Mouse (Mus musculus): ENCODE measurements around the gene Praf2. TPM values are rescaled to one million over a fixed set of nuclear protein-coding genes. Genes with fewer than 3 reads are reported as not detected.
A peak's percentile ranks its signal among the peaks of the same experiment; 100 is the strongest.

Gene Praf2
- total and polyA plus RNA-seq, 2 experiments from 2014 or later, result 89.6 to 139 TPM

- peak; percentile 16; the same call in 1 of the 2 replicates for ATAC-seq
- Histone ChIP-seq H3K27me3 (ENCODE audit: insufficient read depth, low read length) (no peaks in the 10 kb centered on the region), H3K9me3 (ENCODE audit: low read length) (no peaks in the 10 kb centered on the region), H3K4me1 (ENCODE audit: insufficient read depth) (no peaks in the 10 kb centered on the region), H3K4me2 (ENCODE audit: low read depth) (peak overlapping the region; percentile 56), H3K9ac (peak overlapping the region; percentile 62), H3K4me3 (ENCODE audit: low read depth, low read length) (peak overlapping the region; percentile 46), H3K36me3 (ENCODE audit: insufficient read depth) (0 out of 2 replicates have a peak, but pooled peaks cover 2% of the 10 kb centered on the region), H3K27ac (ENCODE audit: low read depth, low read length) (peak overlapping the region; percentile 85; the same call in 1 of the 2 replicates)
- DNase-seq, result no peak
- no peak for TF ChIP-seq CTCF (IDR thresholded peaks at IDR 0.05; ENCODE audit: low read depth)
- WGBS, result 29% methylated on average over 11 of the region's 11 CpGs
These were observed 6.0 kb upstream of the Praf2 start for GRCm38 (mm10) chrX:7722282-7722611.

- Histone ChIP-seq H3K4me3 (ENCODE audit: low read depth, low read length) (peak overlapping the region; percentile 46), H3K9ac (0 out of 2 replicates have a peak overlapping the region, but pooled peaks have one; percentile 62), H3K27ac (ENCODE audit: low read depth, low read length) (no peak overlapping the region), H3K4me1 (ENCODE audit: insufficient read depth) (no peaks in the 10 kb centered on the region), H3K27me3 (ENCODE audit: insufficient read depth, low read length) (no peaks in the 10 kb centered on the region), H3K36me3 (ENCODE audit: insufficient read depth) (0 out of 2 replicates have a peak, but pooled peaks cover 2% of the 10 kb centered on the region), H3K4me2 (ENCODE audit: low read depth) (peak overlapping the region; percentile 56), H3K9me3 (ENCODE audit: low read length) (no peaks in the 10 kb centered on the region)
- ATAC-seq (no peak), DNase-seq (no peak)
- WGBS, result 30% methylated on average over 4 of the region's 4 CpGs
- no peak for TF ChIP-seq CTCF (IDR thresholded peaks at IDR 0.05; ENCODE audit: low read depth)
These were observed 5.5 kb upstream of the Praf2 start for GRCm38 (mm10) chrX:7722691-7723090.

- Histone ChIP-seq H3K27ac (ENCODE audit: low read depth, low read length) (no peak overlapping the region), H3K9ac (no peak overlapping the region), H3K36me3 (ENCODE audit: insufficient read depth) (0 out of 2 replicates have a peak, but pooled peaks cover 2% of the 10 kb centered on the region), H3K4me3 (ENCODE audit: low read depth, low read length) (no peak overlapping the region), H3K4me1 (ENCODE audit: insufficient read depth) (no peaks in the 10 kb centered on the region), H3K9me3 (ENCODE audit: low read length) (no peaks in the 10 kb centered on the region), H3K4me2 (ENCODE audit: low read depth) (no peak overlapping the region), H3K27me3 (ENCODE audit: insufficient read depth, low read length) (no peaks in the 10 kb centered on the region)
- WGBS, result 84% methylated on average over 7 of the region's 7 CpGs
- TF ChIP-seq CTCF (IDR thresholded peaks at IDR 0.05; ENCODE audit: low read depth), result no peak
- no peak for ATAC-seq
- DNase-seq, result no peak
These were observed 4.1 kb upstream of the Praf2 start for GRCm38 (mm10) chrX:7724135-7724534.

- Histone ChIP-seq H3K36me3 (ENCODE audit: insufficient read depth) (0 out of 2 replicates have a peak, but pooled peaks cover 2% of the 10 kb centered on the region), H3K9me3 (ENCODE audit: low read length) (no peaks in the 10 kb centered on the region), H3K27me3 (ENCODE audit: insufficient read depth, low read length) (no peaks in the 10 kb centered on the region), H3K27ac (ENCODE audit: low read depth, low read length) (no peak overlapping the region), H3K4me1 (ENCODE audit: insufficient read depth) (no peaks in the 10 kb centered on the region), H3K4me2 (ENCODE audit: low read depth) (no peak overlapping the region), H3K9ac (no peak overlapping the region), H3K4me3 (ENCODE audit: low read depth, low read length) (no peak overlapping the region)
- TF ChIP-seq CTCF (IDR thresholded peaks at IDR 0.05; ENCODE audit: low read depth), result no peak
- no peak for ATAC-seq
- DNase-seq, result no peak
- 85% methylated on average over 12 of the region's 12 CpGs for WGBS
These were observed 2.4 kb upstream of the Praf2 start for GRCm38 (mm10) chrX:7725841-7726240.

- Histone ChIP-seq H3K4me2 (ENCODE audit: low read depth) (no peak overlapping the region), H3K27ac (ENCODE audit: low read depth, low read length) (no peak overlapping the region), H3K4me3 (ENCODE audit: low read depth, low read length) (no peak overlapping the region), H3K27me3 (ENCODE audit: insufficient read depth, low read length) (no peaks in the 10 kb centered on the region), H3K4me1 (ENCODE audit: insufficient read depth) (no peaks in the 10 kb centered on the region), H3K9me3 (ENCODE audit: low read length) (no peaks in the 10 kb centered on the region), H3K36me3 (ENCODE audit: insufficient read depth) (0 out of 2 replicates have a peak, but pooled peaks cover 2% of the 10 kb centered on the region), H3K9ac (no peak overlapping the region)
- WGBS, result 92% methylated on average over 13 of the region's 13 CpGs
- TF ChIP-seq CTCF (IDR thresholded peaks at IDR 0.05; ENCODE audit: low read depth), result no peak
- ATAC-seq, result no peak
- DNase-seq, result no peak
These were observed 1.1 kb upstream of the Praf2 start for GRCm38 (mm10) chrX:7727176-7727575.

GRCm38 (mm10) chrX:7728922-7729265, 655 bp downstream of the Praf2 start:
- H3K4me3 ChIP-seq (ENCODE audit: low read depth, low read length), result peak overlapping the region; percentile 45
- H3K9me3 ChIP-seq (ENCODE audit: low read length), result no peaks in the 10 kb centered on the region
- 0 out of 2 replicates have a peak, but pooled peaks have one; percentile 1 for ATAC-seq
- H3K36me3 ChIP-seq (ENCODE audit: insufficient read depth), result 0 out of 2 replicates have a peak, but pooled peaks cover 2% of the 10 kb centered on the region
- WGBS, result 35% methylated on average over 4 of the region's 4 CpGs
- peak overlapping the region; percentile 53 for H3K4me2 ChIP-seq (ENCODE audit: low read depth)
- peak overlapping the region; percentile 55 for H3K9ac ChIP-seq
- 0 out of 2 replicates have a peak overlapping the region, but pooled peaks have one; percentile 59 for H3K27ac ChIP-seq (ENCODE audit: low read depth, low read length)
- no peak for TF ChIP-seq CTCF (IDR thresholded peaks at IDR 0.05; ENCODE audit: low read depth)
- no peaks in the 10 kb centered on the region for H3K27me3 ChIP-seq (ENCODE audit: insufficient read depth, low read length)
- H3K4me1 ChIP-seq (ENCODE audit: insufficient read depth), result no peaks in the 10 kb centered on the region
- DNase-seq, result no peak

- peaks cover 4% of the 10 kb centered on the region; the same call in 1 of the 2 replicates for H3K36me3 ChIP-seq (ENCODE audit: insufficient read depth)
These were observed 5.4 kb downstream of the Praf2 start for GRCm38 (mm10) chrX:7733571-7734156.

More at GRCm38 (mm10) chrX:7733571-7734156, 5.4 kb downstream of the Praf2 start:
- DNase-seq (no peak), ATAC-seq (peak; percentile 21; the same call in 1 of the 2 replicates)
- no peaks in the 10 kb centered on the region for H3K4me1 ChIP-seq (ENCODE audit: insufficient read depth)
- no peak overlapping the region for H3K4me3 ChIP-seq (ENCODE audit: low read depth, low read length)
- WGBS, result 36% methylated on average over 25 of the region's 26 CpGs
- H3K27ac ChIP-seq (ENCODE audit: low read depth, low read length), result no peak overlapping the region
- no peaks in the 10 kb centered on the region for H3K9me3 ChIP-seq (ENCODE audit: low read length)
- H3K9ac ChIP-seq, result no peak overlapping the region
- TF ChIP-seq CTCF (IDR thresholded peaks at IDR 0.05; ENCODE audit: low read depth), result peak; percentile 56
- H3K4me2 ChIP-seq (ENCODE audit: low read depth), result no peak overlapping the region
- no peaks in the 10 kb centered on the region for H3K27me3 ChIP-seq (ENCODE audit: insufficient read depth, low read length)
